Mouse (Mus musculus): ENCODE measurements around the gene Znhit1. TPM values are rescaled to one million over a fixed set of nuclear protein-coding genes. Genes with fewer than 3 reads are reported as not detected.
A peak's percentile ranks its signal among the peaks of the same experiment; 100 is the strongest.

Gene Znhit1
- polyA plus RNA-seq, 1 experiment from 2014 or later = 97.4 TPM

GRCm38 (mm10) chr5:137029643-137030415, 42.0 kb upstream of the Znhit1 start:
- H3K4me1 ChIP-seq (ENCODE audit: insufficient read depth) = peaks cover 11% of the 10 kb centered on the region; the same call in 1 of the 2 replicates
- H3K36me3 ChIP-seq (ENCODE audit: insufficient read depth) = 0 out of 2 replicates have a peak, but pooled peaks cover 3% of the 10 kb centered on the region
- H3K9ac ChIP-seq = no peak overlapping the region
- TF ChIP-seq CTCF (IDR thresholded peaks at IDR 0.05; ENCODE audit: low read depth) = peak; percentile 8; the same call in 1 of the 2 replicates
- peak overlapping the region; percentile 27 for H3K4me3 ChIP-seq (ENCODE audit: low read depth, low read length)
- H3K27ac ChIP-seq (ENCODE audit: low read depth) = no peak overlapping the region
- ATAC-seq (ENCODE audit: insufficient read depth) (peak; percentile 42), DNase-seq (peak; percentile 99)
- no peaks in the 10 kb centered on the region for H3K9me3 ChIP-seq (ENCODE audit: low read depth, low read length)
- H3K27me3 ChIP-seq (ENCODE audit: insufficient read depth, low read length) = peaks cover 71% of the 10 kb centered on the region
- 1% methylated on average over 52 of the region's 52 CpGs for WGBS
- H3K4me2 ChIP-seq = peak overlapping the region; percentile 62

GRCm38 (mm10) chr5:137029273-137029585, 41.4 kb upstream of the Znhit1 start:
- no peaks in the 10 kb centered on the region for H3K9me3 ChIP-seq (ENCODE audit: low read depth, low read length)
- no peak for ATAC-seq (ENCODE audit: insufficient read depth)
- H3K36me3 ChIP-seq (ENCODE audit: insufficient read depth) = no peaks in the 10 kb centered on the region
- H3K27me3 ChIP-seq (ENCODE audit: insufficient read depth, low read length) = peaks cover 77% of the 10 kb centered on the region
- no peak for TF ChIP-seq CTCF (IDR thresholded peaks at IDR 0.05; ENCODE audit: low read depth)
- H3K9ac ChIP-seq = no peak overlapping the region
- no peak for DNase-seq
- 1% methylated on average over 8 of the region's 8 CpGs for WGBS
- H3K4me2 ChIP-seq = peak overlapping the region; percentile 62
- H3K4me1 ChIP-seq (ENCODE audit: insufficient read depth) = peaks cover 11% of the 10 kb centered on the region; the same call in 1 of the 2 replicates
- peak overlapping the region; percentile 27; the same call in 1 of the 2 replicates for H3K4me3 ChIP-seq (ENCODE audit: low read depth, low read length)
- H3K27ac ChIP-seq (ENCODE audit: low read depth) = no peak overlapping the region

GRCm38 (mm10) chr5:137028561-137029272, 40.9 kb upstream of the Znhit1 start:
- DNase-seq (no peak), ATAC-seq (ENCODE audit: insufficient read depth) (no peak)
- no peak overlapping the region for H3K9ac ChIP-seq
- no peak overlapping the region for H3K4me3 ChIP-seq (ENCODE audit: low read depth, low read length)
- no peaks in the 10 kb centered on the region for H3K9me3 ChIP-seq (ENCODE audit: low read depth, low read length)
- WGBS = 6% methylated on average over 29 of the region's 29 CpGs
- no peak overlapping the region for H3K27ac ChIP-seq (ENCODE audit: low read depth)
- peaks cover 11% of the 10 kb centered on the region; the same call in 1 of the 2 replicates for H3K4me1 ChIP-seq (ENCODE audit: insufficient read depth)
- H3K36me3 ChIP-seq (ENCODE audit: insufficient read depth) = no peaks in the 10 kb centered on the region
- TF ChIP-seq CTCF (IDR thresholded peaks at IDR 0.05; ENCODE audit: low read depth) = no peak
- H3K4me2 ChIP-seq = no peak overlapping the region
- H3K27me3 ChIP-seq (ENCODE audit: insufficient read depth, low read length) = peaks cover 80% of the 10 kb centered on the region

GRCm38 (mm10) chr5:137026092-137026491, 38.3 kb upstream of the Znhit1 start, which contains the start of gene Vgf:
Gene Vgf, plus strand, starts transcription at chr5:137026392.
- ATAC-seq (ENCODE audit: insufficient read depth) = no peak
- H3K36me3 ChIP-seq (ENCODE audit: insufficient read depth) = no peaks in the 10 kb centered on the region
- no peak for DNase-seq
- no peak within 1 kb of the TSS for H3K27ac ChIP-seq (ENCODE audit: low read depth)
- no peak within 1 kb of the TSS for H3K4me3 ChIP-seq (ENCODE audit: low read depth, low read length)
- H3K27me3 ChIP-seq (ENCODE audit: insufficient read depth, low read length) = peaks cover 65% of the 10 kb centered on the region
- WGBS = 16% methylated on average over 4 of the region's 4 CpGs
- H3K9ac ChIP-seq = no peak within 1 kb of the TSS
- H3K4me2 ChIP-seq = peak within 1 kb of the TSS; percentile 15; the same call in 1 of the 2 replicates
- H3K9me3 ChIP-seq (ENCODE audit: low read depth, low read length) = no peaks in the 10 kb centered on the region
- no peak for TF ChIP-seq CTCF (IDR thresholded peaks at IDR 0.05; ENCODE audit: low read depth)
- peaks cover 5% of the 10 kb centered on the region; the same call in 1 of the 2 replicates for H3K4me1 ChIP-seq (ENCODE audit: insufficient read depth)

- no peak overlapping the region for H3K27ac ChIP-seq (ENCODE audit: low read depth)
- no peaks in the 10 kb centered on the region for H3K4me1 ChIP-seq (ENCODE audit: insufficient read depth)
- H3K4me2 ChIP-seq = peak overlapping the region; percentile 15; the same call in 1 of the 2 replicates
- DNase-seq (peak; percentile 83), ATAC-seq (ENCODE audit: insufficient read depth) (no peak)
- no peaks in the 10 kb centered on the region for H3K9me3 ChIP-seq (ENCODE audit: low read depth, low read length)
- TF ChIP-seq CTCF (IDR thresholded peaks at IDR 0.05; ENCODE audit: low read depth) = peak; percentile 98
- under 1% methylated on average over 23 of the region's 23 CpGs for WGBS
- H3K9ac ChIP-seq = no peak overlapping the region
- peaks cover 55% of the 10 kb centered on the region for H3K27me3 ChIP-seq (ENCODE audit: insufficient read depth, low read length)
- no peak overlapping the region for H3K4me3 ChIP-seq (ENCODE audit: low read depth, low read length)
- no peaks in the 10 kb centered on the region for H3K36me3 ChIP-seq (ENCODE audit: insufficient read depth)
These were observed 37.3 kb upstream of the Znhit1 start for GRCm38 (mm10) chr5:137025132-137025531.

GRCm38 (mm10) chr5:137024318-137024717, 36.5 kb upstream of the Znhit1 start:
- 51% methylated on average over 3 of the region's 3 CpGs for WGBS
- Histone ChIP-seq H3K36me3 (ENCODE audit: insufficient read depth) (no peaks in the 10 kb centered on the region), H3K27ac (ENCODE audit: low read depth) (no peak overlapping the region), H3K9me3 (ENCODE audit: low read depth, low read length) (no peaks in the 10 kb centered on the region), H3K4me3 (ENCODE audit: low read depth, low read length) (no peak overlapping the region), H3K4me2 (no peak overlapping the region), H3K4me1 (ENCODE audit: insufficient read depth) (no peaks in the 10 kb centered on the region), H3K27me3 (ENCODE audit: insufficient read depth, low read length) (peaks cover 48% of the 10 kb centered on the region), H3K9ac (no peak overlapping the region)
- TF ChIP-seq CTCF (IDR thresholded peaks at IDR 0.05; ENCODE audit: low read depth) = no peak
- DNase-seq (no peak), ATAC-seq (ENCODE audit: insufficient read depth) (no peak)

GRCm38 (mm10) chr5:137015913-137016312, 28.1 kb upstream of the Znhit1 start:
- no peaks in the 10 kb centered on the region for H3K27me3 ChIP-seq (ENCODE audit: insufficient read depth, low read length)
- no peaks in the 10 kb centered on the region for H3K36me3 ChIP-seq (ENCODE audit: insufficient read depth)
- no peaks in the 10 kb centered on the region for H3K9me3 ChIP-seq (ENCODE audit: low read depth, low read length)
- no peak overlapping the region for H3K4me3 ChIP-seq (ENCODE audit: low read depth, low read length)
- H3K27ac ChIP-seq (ENCODE audit: low read depth) = no peak overlapping the region
- H3K4me1 ChIP-seq (ENCODE audit: insufficient read depth) = no peaks in the 10 kb centered on the region
- no peak overlapping the region for H3K9ac ChIP-seq
- TF ChIP-seq CTCF (IDR thresholded peaks at IDR 0.05; ENCODE audit: low read depth) = no peak
- ATAC-seq (ENCODE audit: insufficient read depth) (no peak), DNase-seq (no peak)
- 88% methylated on average over 3 of the region's 3 CpGs for WGBS
- no peak overlapping the region for H3K4me2 ChIP-seq
